Mouse (Mus musculus) hindbrain, postnatal 0 days (tissue): ENCODE data around the gene Lyg1. TPM values are rescaled to one million over a fixed set of nuclear protein-coding genes. Genes with fewer than 3 reads are reported as not detected.
A peak's percentile ranks its signal among the peaks of the same experiment; 100 is the strongest.

Experiments used
- ATAC-seq: fragments of 200-750 bp; cut with Nextera tagmentation; 2 replicates; pipeline ENCODE4 v1.8.0; 2017; ENCODE audit warnings: mild to moderate bottlenecking, moderate TSS enrichment, moderate library complexity
- DNase-seq: peaks from one replicate; pipeline ENCODE4 v3.0.0-alpha.2; 2015; ENCODE audit warnings: low spot score
- H3K27ac ChIP-seq: fragments of 300-500 bp; sonication (generic); 2 replicates; pipeline ENCODE4 v1.5.1; 2014; ENCODE audit warnings: mild to moderate bottlenecking
- H3K27me3 ChIP-seq: fragments of 300-500 bp; sonication (generic); 2 replicates; pipeline ENCODE4 v1.6.1; 2014; ENCODE audit warnings: low read length, mixed read lengths; ENCODE audit not compliant: insufficient read depth
- H3K36me3 ChIP-seq: fragments of 300-500 bp; sonication (generic); 2 replicates; pipeline ENCODE4 v1.6.1; 2014; ENCODE audit warnings: low read length, mixed read lengths; ENCODE audit not compliant: insufficient read depth
- H3K4me1 ChIP-seq: fragments of 300-500 bp; sonication (generic); 2 replicates; pipeline ENCODE4 v1.6.1; 2014; ENCODE audit warnings: antibody characterized with exemption, low read length, mixed read lengths; ENCODE audit not compliant: insufficient read depth
- H3K4me2 ChIP-seq: fragments of 300-500 bp; sonication (generic); 2 replicates; pipeline ENCODE4 v1.6.1; 2014; ENCODE audit warnings: low read depth, mild to moderate bottlenecking, low read length, moderate library complexity, mixed read lengths
- H3K4me3 ChIP-seq: fragments of 300-500 bp; sonication (generic); 2 replicates; pipeline ENCODE4 v1.5.1; 2014; ENCODE audit warnings: low read length
- H3K9ac ChIP-seq: fragments of 300-500 bp; sonication (generic); replicated peaks from 2 replicates; pipeline ENCODE4 v1.6.1; 2014; ENCODE audit warnings: mild to moderate bottlenecking, low read length, moderate library complexity, mixed read lengths
- H3K9me3 ChIP-seq: fragments of 300-500 bp; sonication (generic); 2 replicates; pipeline ENCODE4 v1.6.1; 2016; ENCODE audit warnings: low read length, mixed read lengths
- CTCF ChIP-seq: IDR thresholded peaks from 2 replicates; pipeline ENCODE4 v1.5.1; 2016; ENCODE audit warnings: antibody characterized with exemption, control low read depth, low read depth
- WGBS: fragments of 180-500 bp; shearing (Covaris S2); extraction: QIAGEN DNeasy Blood & Tissue Kit; methylation state at CpG from one replicate; pipeline ENCODE4 v1.1.7; 2014; 5-methylcytosine and 5-hydroxymethylcytosine counted together
- polyA plus RNA-seq: library from polyadenylated mRNA; unstranded; fragments of >200 nt; fragmentation: Nextera tagmentation; extraction: Ambion mirVana; gene quantifications from 2 replicates; pipeline ENCODE4 v1.2.1, GENCODE M21; 2015
- total RNA-seq: library from RNA; depleted of rRNA; stranded (reverse); fragments of >200 nt; gene quantifications from 2 replicates; pipeline ENCODE4 v1.2.3, GENCODE M21; 2014

Gene Lyg1
- total and polyA plus RNA-seq, 2 experiments from 2014 or later: not detected

DNA sequence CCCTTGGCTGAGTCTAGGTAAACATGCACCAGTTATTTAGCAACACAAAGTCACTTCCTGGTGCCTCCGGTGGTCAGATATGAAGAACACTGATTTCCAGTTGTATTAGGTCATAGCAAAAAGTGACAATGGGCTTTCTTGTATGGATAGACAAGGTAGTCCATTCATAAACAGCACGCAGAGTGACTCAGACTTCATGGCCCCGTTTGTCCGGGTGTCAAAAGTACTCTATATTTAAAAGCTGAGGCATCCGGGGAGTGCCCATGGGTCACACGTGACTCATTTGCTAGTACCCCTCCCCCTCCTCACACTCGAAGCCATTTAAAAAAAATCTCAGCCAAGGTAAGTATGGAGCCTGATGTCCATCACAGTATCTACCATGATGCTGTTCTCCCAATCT lies 2.8 kb downstream of the Lyg1 start:
- H3K4me3 ChIP-seq: no peak overlapping the region

DNA sequence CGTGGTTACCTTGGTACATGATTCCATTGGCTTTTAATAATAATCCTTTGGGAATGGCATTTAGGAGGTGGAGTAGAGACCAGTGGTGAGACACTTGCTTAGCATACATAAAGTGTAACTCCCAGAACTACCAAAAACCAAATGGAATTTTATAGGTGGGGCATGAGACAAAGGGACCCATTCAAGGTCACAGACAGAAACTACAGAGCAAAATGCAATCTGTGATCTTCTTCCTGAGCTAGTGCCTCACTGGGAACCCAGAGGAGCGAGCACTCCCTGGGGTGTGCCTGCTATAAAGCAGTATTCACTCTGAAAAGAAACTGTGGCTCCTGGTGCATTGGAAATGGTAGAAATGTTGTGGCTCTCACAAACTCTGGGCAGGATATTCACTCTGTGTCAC lies 8.7 kb downstream of the Lyg1 start:
- 64% methylated on average over 2 of the region's 2 CpGs for WGBS
- Histone ChIP-seq H3K4me3 (no peak overlapping the region), H3K27ac (no peak overlapping the region), H3K27me3 (no peaks in the 10 kb centered on the region), H3K36me3 (no peaks in the 10 kb centered on the region), H3K4me2 (no peak overlapping the region), H3K9ac (no peak overlapping the region), H3K9me3 (no peaks in the 10 kb centered on the region), H3K4me1 (no peaks in the 10 kb centered on the region)
- no peak for ATAC-seq
- no peak for TF ChIP-seq CTCF
- DNase-seq: no peak

More for the DNA sequence above, 2.8 kb downstream of the Lyg1 start:
- no peak for ATAC-seq
- no peak overlapping the region for H3K27ac ChIP-seq
- WGBS: 84% methylated on average over 7 of the region's 7 CpGs
- H3K4me1 ChIP-seq: no peaks in the 10 kb centered on the region
- H3K36me3 ChIP-seq: no peaks in the 10 kb centered on the region
- no peak overlapping the region for H3K4me2 ChIP-seq
- H3K9ac ChIP-seq: no peak overlapping the region
- H3K27me3 ChIP-seq: no peaks in the 10 kb centered on the region
- H3K9me3 ChIP-seq: no peaks in the 10 kb centered on the region
- no peak for TF ChIP-seq CTCF
- DNase-seq: no peak

DNA sequence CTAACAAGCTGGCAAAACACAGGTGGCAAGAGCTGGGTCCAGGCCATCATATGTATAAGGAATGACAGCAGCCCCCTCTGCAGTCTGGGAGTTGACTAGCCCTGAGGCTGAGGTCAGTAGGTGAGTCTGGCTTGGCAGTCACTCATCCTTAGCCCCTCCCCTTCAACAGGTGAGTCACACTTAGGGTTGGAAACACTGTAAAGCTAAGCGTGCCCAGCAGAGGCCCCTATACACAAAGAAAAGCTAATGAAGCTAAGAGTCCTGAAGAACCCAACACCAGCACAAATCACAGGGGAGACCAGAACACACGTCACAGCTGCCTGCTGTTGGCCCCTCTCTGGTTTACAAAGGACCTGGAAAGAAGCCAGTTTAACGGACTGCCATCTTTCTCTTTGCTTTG lies 25.8 kb downstream of the Lyg1 start:
- H3K4me1 ChIP-seq: no peaks in the 10 kb centered on the region
- H3K36me3 ChIP-seq: no peaks in the 10 kb centered on the region
- H3K9me3 ChIP-seq: no peaks in the 10 kb centered on the region
- no peak for ATAC-seq
- H3K4me2 ChIP-seq: no peak overlapping the region
- H3K4me3 ChIP-seq: no peak overlapping the region
- no peak overlapping the region for H3K27ac ChIP-seq
- peak; percentile 35 for DNase-seq
- peak; percentile 26; the same call in 1 of the 2 replicates for TF ChIP-seq CTCF
- 18% methylated on average over 3 of the region's 3 CpGs for WGBS
- H3K9ac ChIP-seq: no peak overlapping the region
- no peaks in the 10 kb centered on the region for H3K27me3 ChIP-seq

DNA sequence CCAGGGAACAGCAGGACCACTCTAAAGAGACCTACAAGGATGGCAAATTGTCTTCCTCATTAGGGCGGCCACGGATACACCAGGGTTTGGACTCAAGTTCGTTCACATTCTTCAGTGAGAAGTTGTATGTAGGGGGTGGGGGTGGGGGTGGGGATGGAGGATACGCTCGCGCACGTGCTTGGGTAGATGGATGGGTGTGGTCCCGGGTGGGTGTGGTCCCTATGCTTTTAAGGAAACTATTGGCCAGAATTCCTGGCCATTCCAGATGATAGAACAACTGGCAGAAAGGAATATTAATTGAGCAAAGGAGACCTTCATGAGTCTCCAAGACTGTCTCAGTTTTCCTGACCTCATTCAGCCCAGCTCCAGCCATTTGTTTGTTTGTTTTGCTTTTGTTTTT lies 31.6 kb downstream of the Lyg1 start:
- WGBS: 78% methylated on average over 8 of the region's 8 CpGs
- no peak for TF ChIP-seq CTCF
- H3K27ac ChIP-seq: no peak overlapping the region
- H3K9me3 ChIP-seq: no peaks in the 10 kb centered on the region
- H3K4me2 ChIP-seq: no peak overlapping the region
- H3K4me3 ChIP-seq: no peak overlapping the region
- no peaks in the 10 kb centered on the region for H3K27me3 ChIP-seq
- no peak overlapping the region for H3K9ac ChIP-seq
- DNase-seq: no peak
- H3K4me1 ChIP-seq: no peaks in the 10 kb centered on the region
- ATAC-seq: no peak
- no peaks in the 10 kb centered on the region for H3K36me3 ChIP-seq

DNA sequence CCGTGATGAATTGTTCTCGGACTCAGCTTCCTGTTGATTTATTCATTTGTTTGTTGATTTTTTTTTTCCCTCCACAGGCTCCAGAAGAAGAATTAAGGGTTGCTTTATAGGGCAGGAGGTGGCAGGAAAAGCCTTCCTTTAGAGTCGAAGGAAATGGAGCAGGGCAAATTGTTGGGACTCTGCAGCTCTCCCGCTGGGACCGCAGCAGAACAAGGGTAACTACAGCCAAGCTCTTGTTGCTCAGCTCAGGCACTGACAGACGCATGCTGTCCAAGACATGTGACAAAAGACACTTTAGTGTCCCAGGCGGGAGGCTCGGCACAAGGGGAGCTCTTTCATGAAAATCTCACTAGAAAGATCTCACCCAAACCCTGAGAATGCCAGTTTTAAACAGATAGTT lies 35.0 kb downstream of the Lyg1 start:
- 34% methylated on average over 8 of the region's 8 CpGs for WGBS
- TF ChIP-seq CTCF: no peak
- no peaks in the 10 kb centered on the region for H3K9me3 ChIP-seq
- no peak overlapping the region for H3K4me2 ChIP-seq
- no peak overlapping the region for H3K4me3 ChIP-seq
- DNase-seq: peak; percentile 40
- H3K9ac ChIP-seq: no peak overlapping the region
- no peaks in the 10 kb centered on the region for H3K36me3 ChIP-seq
- H3K27me3 ChIP-seq: no peaks in the 10 kb centered on the region
- no peaks in the 10 kb centered on the region for H3K4me1 ChIP-seq
- H3K27ac ChIP-seq: no peak overlapping the region
- peak; percentile 45; the same call in 1 of the 2 replicates for ATAC-seq

GRCm38 (mm10) chr1:37918096-37918495 lies 39.5 kb downstream of the Lyg1 start:
- TF ChIP-seq CTCF: no peak
- Histone ChIP-seq H3K4me1 (no peaks in the 10 kb centered on the region), H3K4me2 (no peak overlapping the region), H3K9ac (no peak overlapping the region), H3K27me3 (no peaks in the 10 kb centered on the region), H3K4me3 (no peak overlapping the region), H3K27ac (no peak overlapping the region), H3K36me3 (no peaks in the 10 kb centered on the region), H3K9me3 (no peaks in the 10 kb centered on the region)
- 87% methylated on average over 6 of the region's 6 CpGs for WGBS
- DNase-seq: no peak
- ATAC-seq: no peak

DNA sequence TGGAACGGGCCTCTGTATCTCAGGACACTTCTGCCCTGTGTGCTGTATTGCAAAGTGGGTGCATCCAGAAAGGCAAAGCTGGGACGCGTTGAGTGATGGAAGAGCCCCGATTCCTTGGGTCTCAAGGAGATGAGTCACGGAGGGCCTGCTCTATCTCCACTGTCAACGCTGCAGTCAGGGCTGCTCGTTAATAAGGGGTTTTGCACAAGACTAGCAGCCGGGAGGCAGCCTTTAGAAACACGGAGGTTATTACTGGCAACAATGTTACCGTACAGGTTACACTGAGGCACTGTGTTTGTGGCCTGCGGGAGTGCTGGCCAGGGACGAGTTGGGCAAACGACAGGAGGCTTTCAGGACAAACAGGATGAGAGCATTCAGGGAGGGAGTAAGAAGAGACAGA lies 39.9 kb downstream of the Lyg1 start:
- no peak overlapping the region for H3K9ac ChIP-seq
- H3K27ac ChIP-seq: no peak overlapping the region
- H3K4me2 ChIP-seq: no peak overlapping the region
- no peaks in the 10 kb centered on the region for H3K9me3 ChIP-seq
- H3K27me3 ChIP-seq: no peaks in the 10 kb centered on the region
- H3K4me3 ChIP-seq: no peak overlapping the region
- WGBS: 81% methylated on average over 13 of the region's 13 CpGs
- H3K4me1 ChIP-seq: no peaks in the 10 kb centered on the region
- ATAC-seq (no peak), DNase-seq (no peak)
- H3K36me3 ChIP-seq: no peaks in the 10 kb centered on the region
- TF ChIP-seq CTCF: no peak
